Mouse (Mus musculus): ENCODE data around the gene Gm28870. TPM values are rescaled to one million over a fixed set of nuclear protein-coding genes. Genes with fewer than 3 reads are reported as not detected.
"Not testable (repeated sequence)": the region's sequence is repeated elsewhere in the genome, so short reads cannot be mapped to it uniquely, and the experiment has no call there.

Gm28870 gene
- not detected in 2 replicates for polyA plus RNA-seq (2016; fragmentation: Nextera tagmentation; extraction: Ambion mirVana)

GRCm38 (mm10) chrY:50096976-50097375 lies at the start of gene Gm28870:
Gene Gm28870, plus strand, starts transcription at chrY:50097276.
- not testable (repeated sequence) for H3K36me3 ChIP-seq (replicated peaks); H3K9me3 ChIP-seq; H3K27ac ChIP-seq (replicated peaks); H3K27me3 ChIP-seq (replicated peaks; ENCODE audit: low read depth, poor library complexity, severe bottlenecking); H3K4me1 ChIP-seq; H3K4me3 ChIP-seq; DNase-seq (ENCODE audit: low spot score)
- no CpG with 5 or more reads among the region's 2 CpGs for WGBS
